Mouse (Mus musculus) liver, embryonic 14.5 days (tissue): ENCODE results near the gene Pdpk1. TPM values are rescaled to one million over a fixed set of nuclear protein-coding genes. Genes with fewer than 3 reads are reported as not detected.
"Not testable (repeated sequence)": the region's sequence is repeated elsewhere in the genome, so short reads cannot be mapped to it uniquely, and the experiment has no call there.

ENCODE experiments used
- ATAC-seq: fragments of 200-750 bp; cut with Nextera tagmentation; 2 replicates; pipeline ENCODE4 v1.8.0; 2017; ENCODE audit warnings: moderate number of reproducible peaks, mild to moderate bottlenecking, moderate library complexity; ENCODE audit not compliant: insufficient read depth
- DNase-seq, 3 experiments: peaks; one replicate each; pipeline ENCODE4 v3.0.0-alpha.2; 2012 to 2013; ENCODE audit warnings: low read depth in 3 of 3, low spot score in 3 of 3
- H3K27ac ChIP-seq: fragments of 300-500 bp; sonication (generic); 2 replicates; pipeline ENCODE4 v1.5.1; 2014; ENCODE audit warnings: moderate library complexity, mild to moderate bottlenecking, control low read depth, inconsistent platforms
- H3K27me3 ChIP-seq: fragments of 300-500 bp; sonication (generic); 2 replicates; pipeline ENCODE4 v1.6.1; 2014; ENCODE audit warnings: mild to moderate bottlenecking, low read length, moderate library complexity; ENCODE audit not compliant: control insufficient read depth, insufficient read depth
- H3K36me3 ChIP-seq: fragments of 300-500 bp; sonication (generic); replicated peaks from 2 replicates; pipeline ENCODE4 v1.6.1; 2014; ENCODE audit warnings: low read depth; ENCODE audit not compliant: control insufficient read depth, insufficient read depth
- H3K4me1 ChIP-seq, 2 experiments: fragments of 200-500 bp in 1 of 2; fragments of 300-500 bp in 1 of 2; sonication (generic) in 1 of 2; replicated peaks; 2 replicates each; pipeline ENCODE4 v1.6.1; 2012 to 2014; ENCODE audit warnings: antibody characterized with exemption in 1 of 2, inconsistent platforms in 1 of 2, low read length in 1 of 2; ENCODE audit not compliant: control insufficient read depth in 2 of 2, insufficient read depth in 2 of 2
- H3K4me2 ChIP-seq: fragments of 300-500 bp; sonication (generic); 2 replicates; pipeline ENCODE4 v1.6.1; 2014; ENCODE audit warnings: low read depth, mild to moderate bottlenecking, control low read depth, moderate library complexity
- H3K4me3 ChIP-seq, 2 experiments: fragments of 200-500 bp in 1 of 2; fragments of 300-500 bp in 1 of 2; sonication (generic) in 1 of 2; 2 replicates each; pipeline ENCODE4 v1.5.1; 2012 to 2014; ENCODE audit warnings: low read depth in 2 of 2, low read length in 2 of 2, mild to moderate bottlenecking in 2 of 2, control low read depth in 1 of 2, inconsistent platforms in 1 of 2, moderate library complexity in 1 of 2; ENCODE audit not compliant: insufficient read depth in 1 of 2
- H3K9ac ChIP-seq: fragments of 300-500 bp; sonication (generic); replicated peaks from 2 replicates; pipeline ENCODE4 v1.6.1; 2014; ENCODE audit warnings: mild to moderate bottlenecking, control low read depth, moderate library complexity
- H3K9me3 ChIP-seq: fragments of 300-500 bp; sonication (generic); 2 replicates; pipeline ENCODE4 v1.6.1; 2016; ENCODE audit warnings: low read length, mixed read lengths; ENCODE audit not compliant: control insufficient read depth
- CTCF ChIP-seq: IDR thresholded peaks from 2 replicates; pipeline ENCODE4 v1.5.1; 2016; ENCODE audit warnings: antibody characterized with exemption, low read depth, control low read depth
- EP300 ChIP-seq: IDR thresholded peaks from 2 replicates; pipeline ENCODE4 v1.6.1; 2016; ENCODE audit warnings: antibody characterized with exemption, low read depth
- WGBS: fragments of 180-500 bp; shearing (Covaris S2); extraction: QIAGEN DNeasy Blood & Tissue Kit; methylation state at CpG from one replicate; pipeline ENCODE4 v1.1.7; 2014; ENCODE audit not compliant: insufficient replicate concordance; 5-methylcytosine and 5-hydroxymethylcytosine counted together
- polyA plus RNA-seq, 2 experiments: library from polyadenylated mRNA; depleted of rRNA in 1 of 2; stranded (reverse) in 1 of 2; unstranded in 1 of 2; fragments of >200 nt; fragmentation: Nextera tagmentation in 1 of 2; extraction: Ambion mirVana in 1 of 2; gene quantifications; 2 replicates each; pipeline versions ENCODE4 v1.2.1 to v1.2.3; 2012 to 2014

The Pdpk1 gene
- polyA plus RNA-seq, 2 experiments, result 9.7 to 24.5 TPM

DNA sequence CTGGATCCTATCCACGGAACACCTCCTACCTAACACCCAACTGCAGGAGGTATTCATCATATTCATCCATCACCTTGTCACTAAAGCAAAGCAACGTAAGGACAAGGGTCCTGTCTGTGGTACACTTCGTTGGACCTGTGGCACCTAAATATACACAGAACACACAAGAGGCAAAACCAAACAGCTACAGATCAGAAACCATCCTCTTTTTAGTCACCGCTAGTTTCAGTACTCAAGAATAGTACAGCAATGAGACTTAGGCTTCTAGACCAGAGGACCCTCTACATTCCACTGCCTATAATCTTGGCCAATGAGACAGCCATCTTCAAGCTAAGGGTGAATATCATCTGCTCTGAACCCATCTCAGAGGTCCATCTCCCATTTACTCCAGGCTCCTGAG lies 52.4 kb downstream of the Pdpk1 start:
- WGBS, result 89% methylated on average over 4 of the region's 4 CpGs
- Histone ChIP-seq H3K27ac (no peak overlapping the region), H3K4me1 (no peaks in the 10 kb centered on the region), H3K4me3 (no peak overlapping the region), H3K9ac (no peak overlapping the region), H3K27me3 (no peaks in the 10 kb centered on the region), H3K9me3 (no peaks in the 10 kb centered on the region), H3K36me3 (peaks cover 28% of the 10 kb centered on the region), H3K4me2 (no peak overlapping the region)
- DNase-seq (no peak), ATAC-seq (no peak)
- TF ChIP-seq CTCF, result no peak
- no peak for TF ChIP-seq EP300

DNA sequence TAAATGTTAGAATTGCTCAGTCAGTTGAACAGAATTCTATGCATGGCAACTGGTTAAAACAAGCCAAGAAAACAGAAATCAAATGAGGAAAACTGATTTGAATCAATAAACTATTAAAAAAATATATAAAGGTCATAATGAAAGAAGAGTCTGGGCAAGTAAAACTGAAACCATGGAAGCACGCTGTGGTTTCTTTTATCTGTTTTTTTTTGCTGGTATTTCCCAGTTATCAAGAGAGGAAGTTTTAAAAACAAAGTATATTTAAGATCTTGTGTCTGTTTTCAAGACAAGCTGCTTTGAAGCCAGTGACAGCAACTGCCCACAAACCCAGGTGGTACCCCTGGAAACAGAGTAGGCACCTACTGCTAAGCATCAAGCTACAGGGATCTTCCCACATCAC lies 60.1 kb downstream of the Pdpk1 start:
- Histone ChIP-seq H3K36me3 (peaks cover 28% of the 10 kb centered on the region), H3K9me3 (no peaks in the 10 kb centered on the region), H3K27ac (no peak overlapping the region), H3K27me3 (no peaks in the 10 kb centered on the region), H3K4me3 (no peak overlapping the region), H3K9ac (no peak overlapping the region), H3K4me2 (no peak overlapping the region), H3K4me1 (no peaks in the 10 kb centered on the region)
- ATAC-seq, result no peak
- DNase-seq, result no peak
- whole genome bisulfite sequencing, result 66% methylated on average over 1 of the region's 1 CpGs
- no peak for TF ChIP-seq CTCF
- TF ChIP-seq EP300, result no peak

DNA sequence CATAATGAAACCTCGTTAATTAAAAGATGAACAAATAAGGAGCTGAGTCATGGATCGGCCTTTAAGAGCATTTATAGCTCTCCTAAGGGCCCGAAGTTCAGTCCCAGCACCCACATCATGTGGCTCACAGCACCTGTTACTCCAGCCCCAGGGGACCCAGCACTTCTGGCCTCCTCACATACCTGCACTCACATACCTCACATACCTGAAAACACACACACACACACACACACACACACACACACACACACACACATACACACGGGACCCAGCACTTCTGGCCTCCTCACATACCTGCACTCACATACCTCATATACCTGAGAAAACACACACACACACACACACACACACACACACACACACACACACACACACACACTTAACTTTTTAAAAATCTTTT lies 64.3 kb downstream of the Pdpk1 start:
- not testable (repeated sequence) for DNase-seq, H3K9me3 ChIP-seq, H3K9ac ChIP-seq, H3K27ac ChIP-seq, H3K4me3 ChIP-seq, ATAC-seq, H3K4me2 ChIP-seq, H3K4me1 ChIP-seq, H3K27me3 ChIP-seq
- WGBS, result 75% methylated on average over 4 of the region's 4 CpGs
- peaks cover 17% of the 10 kb centered on the region for H3K36me3 ChIP-seq

DNA sequence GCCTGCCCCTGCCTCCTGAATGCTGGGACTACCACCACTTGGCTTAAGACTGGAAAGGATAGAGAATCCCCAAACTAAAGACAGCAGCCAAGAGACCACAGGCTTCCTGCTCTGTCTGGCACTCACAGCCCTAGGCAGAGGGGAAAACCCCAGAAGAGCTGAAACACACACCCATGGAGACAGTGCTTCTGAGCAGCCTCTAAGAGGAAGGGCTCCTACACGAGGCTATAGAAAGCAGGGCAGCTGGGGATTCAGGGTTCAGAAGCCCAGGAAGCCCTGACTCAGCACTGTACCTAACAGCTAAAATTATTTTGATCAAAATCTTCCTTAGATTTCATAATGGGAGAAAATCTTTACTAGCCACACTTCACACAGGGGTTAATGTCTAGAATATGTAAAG lies 66.1 kb downstream of the Pdpk1 start:
- DNase-seq (no peak), ATAC-seq (no peak)
- Histone ChIP-seq H3K27ac (no peak overlapping the region), H3K27me3 (no peaks in the 10 kb centered on the region), H3K36me3 (peaks cover 6% of the 10 kb centered on the region), H3K4me2 (no peak overlapping the region), H3K4me1 (no peaks in the 10 kb centered on the region), H3K9me3 (no peaks in the 10 kb centered on the region), H3K4me3 (no peak overlapping the region), H3K9ac (no peak overlapping the region)
- WGBS, result 36% methylated on average over 1 of the region's 1 CpGs
- TF ChIP-seq CTCF (no peak), EP300 (no peak)

DNA sequence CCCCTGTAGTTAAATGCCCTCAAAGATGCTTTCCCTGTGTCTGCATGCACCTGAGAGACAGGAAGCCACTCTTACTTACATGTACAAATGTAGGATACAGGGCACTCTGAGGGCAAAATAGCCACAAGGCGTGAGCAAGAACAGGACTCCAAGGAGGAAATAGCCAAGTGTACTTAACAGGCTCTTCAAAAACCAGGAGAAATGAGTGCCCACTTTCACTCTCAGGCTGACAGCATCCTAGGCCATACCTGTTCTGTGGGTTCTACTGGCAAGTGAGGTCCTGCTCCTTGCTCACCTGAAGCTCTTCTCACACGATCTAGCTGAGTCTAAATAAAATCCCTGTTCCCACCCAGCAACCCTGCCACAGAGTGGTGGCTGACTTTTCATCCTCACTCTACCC lies 73.6 kb downstream of the Pdpk1 start:
- Histone ChIP-seq H3K27ac (no peak overlapping the region), H3K36me3 (peaks cover 17% of the 10 kb centered on the region), H3K4me2 (no peak overlapping the region), H3K9ac (no peak overlapping the region), H3K9me3 (no peaks in the 10 kb centered on the region), H3K4me3 (no peak overlapping the region), H3K4me1 (peaks cover 1 to 4% of the 10 kb centered on the region in 2 experiments), H3K27me3 (no peaks in the 10 kb centered on the region)
- 76% methylated on average over 2 of the region's 2 CpGs for WGBS
- ATAC-seq (no peak), DNase-seq (no peak)
- TF ChIP-seq CTCF, result no peak
- TF ChIP-seq EP300, result no peak
